Mouse (Mus musculus): ENCODE data around the gene Ptpre. TPM values are rescaled to one million over a fixed set of nuclear protein-coding genes. Genes with fewer than 3 reads are reported as not detected.
A peak's percentile ranks its signal among the peaks of the same experiment; 100 is the strongest.

The Ptpre gene
- polyA plus RNA-seq, 1 experiment from 2014 or later: 2.7 TPM

- Histone ChIP-seq H3K4me3 (peak overlapping the region; percentile 30; the same call in 1 of the 2 replicates), H3K36me3 (peaks cover 37% of the 10 kb centered on the region), H3K9ac (no peak overlapping the region), H3K27ac (ENCODE audit: poor library complexity, severe bottlenecking) (no peak overlapping the region), H3K9me3 (replicated peaks) (no peaks in the 10 kb centered on the region), H3K4me2 (peak overlapping the region; percentile 61), H3K4me1 (replicated peaks) (peaks cover 20% of the 10 kb centered on the region), H3K27me3 (replicated peaks) (no peaks in the 10 kb centered on the region)
- ATAC-seq (ENCODE audit: insufficient number of reproducible peaks, low FRiP score): no peak
- WGBS: 88% methylated on average over 1 of the region's 1 CpGs
Measured at GRCm38 (mm10) chr7:135712534-135712933, 175.3 kb downstream of the Ptpre start.

GRCm38 (mm10) chr7:135713326-135713725, 176.0 kb downstream of the Ptpre start:
- Histone ChIP-seq H3K36me3 (peaks cover 30% of the 10 kb centered on the region), H3K9ac (0 out of 2 replicates have a peak overlapping the region, but pooled peaks have one; percentile 7), H3K9me3 (replicated peaks) (no peaks in the 10 kb centered on the region), H3K4me2 (peak overlapping the region; percentile 61), H3K27me3 (replicated peaks) (no peaks in the 10 kb centered on the region), H3K4me3 (peak overlapping the region; percentile 30), H3K27ac (ENCODE audit: poor library complexity, severe bottlenecking) (peak overlapping the region; percentile 34; the same call in 1 of the 2 replicates), H3K4me1 (replicated peaks) (peaks cover 20% of the 10 kb centered on the region)
- ATAC-seq (ENCODE audit: insufficient number of reproducible peaks, low FRiP score): no peak
- 79% methylated on average over 8 of the region's 8 CpGs for WGBS

- under 1% methylated on average over 7 of the region's 7 CpGs for WGBS
- Histone ChIP-seq H3K9me3 (replicated peaks) (no peaks in the 10 kb centered on the region), H3K4me2 (peak overlapping the region; percentile 72), H3K27ac (ENCODE audit: poor library complexity, severe bottlenecking) (peak overlapping the region; percentile 75), H3K4me3 (peak overlapping the region; percentile 96), H3K4me1 (replicated peaks) (peaks cover 20% of the 10 kb centered on the region), H3K27me3 (replicated peaks) (no peaks in the 10 kb centered on the region), H3K36me3 (peaks cover 13% of the 10 kb centered on the region), H3K9ac (peak overlapping the region; percentile 89)
- ATAC-seq (ENCODE audit: insufficient number of reproducible peaks, low FRiP score): no peak
Measured at GRCm38 (mm10) chr7:135715166-135715565, 177.9 kb downstream of the Ptpre start.

GRCm38 (mm10) chr7:135715642-135716444, 178.6 kb downstream of the Ptpre start, which contains the start of gene Mki67:
Gene Mki67, minus strand, starts transcription at chr7:135716361.
- WGBS: under 1% methylated on average over 80 of the region's 82 CpGs
- H3K4me3 ChIP-seq: peak within 1 kb of the TSS; percentile 96

GRCm38 (mm10) chr7:135716445-135716877, 179.2 kb downstream of the Ptpre start:
- H3K9ac ChIP-seq: peak overlapping the region; percentile 89
- H3K27ac ChIP-seq (ENCODE audit: poor library complexity, severe bottlenecking): no peak overlapping the region
- ATAC-seq (ENCODE audit: insufficient number of reproducible peaks, low FRiP score): peak; percentile 98
- peak overlapping the region; percentile 72 for H3K4me2 ChIP-seq
- H3K4me1 ChIP-seq (replicated peaks): peaks cover 20% of the 10 kb centered on the region
- peak overlapping the region; percentile 96 for H3K4me3 ChIP-seq
- no peaks in the 10 kb centered on the region for H3K9me3 ChIP-seq (replicated peaks)
- H3K27me3 ChIP-seq (replicated peaks): no peaks in the 10 kb centered on the region
- under 1% methylated on average over 28 of the region's 28 CpGs for WGBS
- peaks cover 7% of the 10 kb centered on the region; the same call in 1 of the 2 replicates for H3K36me3 ChIP-seq

More at GRCm38 (mm10) chr7:135715642-135716444, 178.6 kb downstream of the Ptpre start, which contains the start of gene Mki67:
- H3K9me3 ChIP-seq (replicated peaks): no peaks in the 10 kb centered on the region
- peak; percentile 59 for ATAC-seq (ENCODE audit: insufficient number of reproducible peaks, low FRiP score)
- peaks cover 20% of the 10 kb centered on the region for H3K4me1 ChIP-seq (replicated peaks)
- H3K4me2 ChIP-seq: peak within 1 kb of the TSS; percentile 72
- no peaks in the 10 kb centered on the region for H3K27me3 ChIP-seq (replicated peaks)
- peaks cover 7% of the 10 kb centered on the region; the same call in 1 of the 2 replicates for H3K36me3 ChIP-seq
- H3K9ac ChIP-seq: peak within 1 kb of the TSS; percentile 89
- H3K27ac ChIP-seq (ENCODE audit: poor library complexity, severe bottlenecking): peak within 1 kb of the TSS; percentile 75

GRCm38 (mm10) chr7:135716968-135717557, 179.8 kb downstream of the Ptpre start:
- H3K9ac ChIP-seq: peak overlapping the region; percentile 21

GRCm38 (mm10) chr7:135721436-135721992, 184.2 kb downstream of the Ptpre start:
- peaks cover 7% of the 10 kb centered on the region; the same call in 1 of the 2 replicates for H3K4me1 ChIP-seq (replicated peaks)
- no peak overlapping the region for H3K9ac ChIP-seq
- no peaks in the 10 kb centered on the region for H3K36me3 ChIP-seq
- WGBS: 36% methylated on average over 7 of the region's 7 CpGs
- peak overlapping the region; percentile 25; the same call in 1 of the 2 replicates for H3K4me2 ChIP-seq
- H3K4me3 ChIP-seq: no peak overlapping the region
- H3K27ac ChIP-seq (ENCODE audit: poor library complexity, severe bottlenecking): peak overlapping the region; percentile 48
- no peaks in the 10 kb centered on the region for H3K27me3 ChIP-seq (replicated peaks)
- peak; percentile 80 for ATAC-seq (ENCODE audit: insufficient number of reproducible peaks, low FRiP score)
- no peaks in the 10 kb centered on the region for H3K9me3 ChIP-seq (replicated peaks)

More at GRCm38 (mm10) chr7:135716968-135717557, 179.8 kb downstream of the Ptpre start:
- WGBS: 69% methylated on average over 7 of the region's 7 CpGs
- H3K27ac ChIP-seq (ENCODE audit: poor library complexity, severe bottlenecking): 0 out of 2 replicates have a peak overlapping the region, but pooled peaks have one; percentile 7
- peak overlapping the region; percentile 72 for H3K4me2 ChIP-seq
- no peaks in the 10 kb centered on the region for H3K27me3 ChIP-seq (replicated peaks)
- peaks cover 22% of the 10 kb centered on the region for H3K4me1 ChIP-seq (replicated peaks)
- peaks cover 7% of the 10 kb centered on the region; the same call in 1 of the 2 replicates for H3K36me3 ChIP-seq
- ATAC-seq (ENCODE audit: insufficient number of reproducible peaks, low FRiP score): no peak
- no peaks in the 10 kb centered on the region for H3K9me3 ChIP-seq (replicated peaks)
- peak overlapping the region; percentile 96 for H3K4me3 ChIP-seq

GRCm38 (mm10) chr7:135722011-135722838, 184.9 kb downstream of the Ptpre start:
- no peaks in the 10 kb centered on the region for H3K36me3 ChIP-seq
- H3K4me1 ChIP-seq (replicated peaks): peaks cover 3% of the 10 kb centered on the region; the same call in 1 of the 2 replicates
- no peaks in the 10 kb centered on the region for H3K9me3 ChIP-seq (replicated peaks)
- peak overlapping the region; percentile 48; the same call in 1 of the 2 replicates for H3K27ac ChIP-seq (ENCODE audit: poor library complexity, severe bottlenecking)
- H3K9ac ChIP-seq: no peak overlapping the region
- no peaks in the 10 kb centered on the region for H3K27me3 ChIP-seq (replicated peaks)
- 79% methylated on average over 6 of the region's 6 CpGs for WGBS
- H3K4me2 ChIP-seq: 0 out of 2 replicates have a peak overlapping the region, but pooled peaks have one; percentile 13
- H3K4me3 ChIP-seq: 0 out of 2 replicates have a peak overlapping the region, but pooled peaks have one; percentile 8
- ATAC-seq (ENCODE audit: insufficient number of reproducible peaks, low FRiP score): 0 out of 2 replicates have a peak, but pooled peaks have one; percentile 38

- WGBS: 56% methylated on average over 6 of the region's 6 CpGs
- H3K9ac ChIP-seq: no peak overlapping the region
- H3K27me3 ChIP-seq (replicated peaks): no peaks in the 10 kb centered on the region
- ATAC-seq (ENCODE audit: insufficient number of reproducible peaks, low FRiP score): no peak
- H3K4me1 ChIP-seq (replicated peaks): peaks cover 2% of the 10 kb centered on the region; the same call in 1 of the 2 replicates
- H3K4me2 ChIP-seq: no peak overlapping the region
- H3K36me3 ChIP-seq: no peaks in the 10 kb centered on the region
- H3K27ac ChIP-seq (ENCODE audit: poor library complexity, severe bottlenecking): no peak overlapping the region
- H3K9me3 ChIP-seq (replicated peaks): no peaks in the 10 kb centered on the region
- H3K4me3 ChIP-seq: no peak overlapping the region
Measured at GRCm38 (mm10) chr7:135723672-135724341, 186.5 kb downstream of the Ptpre start.

Measured in heart, embryonic 12.5 days (tissue).